Mouse (Mus musculus) spleen, postnatal 10 days (tissue): ENCODE results near the gene Gm10491.

Experiments used
- DNase-seq, 2 experiments: peaks; one replicate each; pipeline ENCODE4 v3.0.0; 2021 to 2022; ENCODE audit warnings: low spot score in 2 of 2

The Gm10491 gene

GRCm38 (mm10) chrX:7879819-7880218 is 27.8 kb downstream of the Gm10491 start:
- DNase-seq, result peak; percentile 22 to 69

GRCm38 (mm10) chrX:7878495-7878894 is 29.1 kb downstream of the Gm10491 start:
- DNase-seq, result peak; percentile 28 to 35

GRCm38 (mm10) chrX:7878007-7878419 is 29.6 kb downstream of the Gm10491 start, which contains the start of gene Pim2:
Gene Pim2, plus strand, starts transcription at chrX:7878262.
- peak; percentile 63 to 88 for DNase-seq

- no peak for DNase-seq
These were observed 37.8 kb downstream of the Gm10491 start for GRCm38 (mm10) chrX:7869826-7870225.

- no peak for DNase-seq
These were observed 39.1 kb downstream of the Gm10491 start for GRCm38 (mm10) chrX:7868506-7868905.

GRCm38 (mm10) chrX:7867141-7867540 is 40.5 kb downstream of the Gm10491 start:
- DNase-seq, result no peak

- no peak for DNase-seq
These were observed 41.8 kb downstream of the Gm10491 start for GRCm38 (mm10) chrX:7865786-7866185.

- peak in 1 of 2 experiments; percentile 24 for DNase-seq
These were observed 42.3 kb downstream of the Gm10491 start for GRCm38 (mm10) chrX:7865343-7865742.

GRCm38 (mm10) chrX:7864551-7864950 is 43.1 kb downstream of the Gm10491 start:
- DNase-seq, result no peak

- DNase-seq, result no peak
These were observed 44.5 kb downstream of the Gm10491 start for GRCm38 (mm10) chrX:7863181-7863580.

GRCm38 (mm10) chrX:7859191-7859753 is 48.4 kb downstream of the Gm10491 start:
- DNase-seq, result no peak
